Mouse (Mus musculus): ENCODE results near the gene Megf11. TPM values are rescaled to one million over a fixed set of nuclear protein-coding genes. Genes with fewer than 3 reads are reported as not detected.
A peak's percentile ranks its signal among the peaks of the same experiment; 100 is the strongest.

The Megf11 gene
- polyA plus RNA-seq, 1 experiment: 0.94 TPM

- Histone ChIP-seq H3K9ac (ENCODE audit: low read depth, poor library complexity, severe bottlenecking) (no peak overlapping the region), H3K27me3 (ENCODE audit: control insufficient read depth, insufficient read depth, low read length, poor library complexity, severe bottlenecking) (no peaks in the 10 kb centered on the region), H3K27ac (ENCODE audit: insufficient read depth, low read length) (no peak overlapping the region), H3K9me3 (replicated peaks; ENCODE audit: control insufficient read depth, insufficient read depth, low read length, poor library complexity, severe bottlenecking) (no peaks in the 10 kb centered on the region), H3K4me3 (ENCODE audit: low read depth, low read length) (no peak overlapping the region), H3K4me1 (ENCODE audit: control insufficient read depth, insufficient read depth, low read length) (no peaks in the 10 kb centered on the region), H3K36me3 (ENCODE audit: control insufficient read depth, insufficient read depth, low read length, poor library complexity, severe bottlenecking) (no peaks in the 10 kb centered on the region)
- TF ChIP-seq CTCF (IDR thresholded peaks at IDR 0.05; ENCODE audit: low read depth, low read length) (no peak), EP300 (IDR thresholded peaks at IDR 0.05; ENCODE audit: insufficient read depth, low read depth, low read length) (no peak), POLR2A (IDR thresholded peaks at IDR 0.05; ENCODE audit: insufficient read depth, low read length) (no peak)
Measured at GRCm38 (mm10) chr9:64420471-64420870, 35.0 kb downstream of the Megf11 start.

- no peaks in the 10 kb centered on the region for H3K27me3 ChIP-seq (ENCODE audit: control insufficient read depth, insufficient read depth, low read length, poor library complexity, severe bottlenecking)
- no peak overlapping the region for H3K27ac ChIP-seq (ENCODE audit: insufficient read depth, low read length)
- H3K4me1 ChIP-seq (ENCODE audit: control insufficient read depth, insufficient read depth, low read length): no peaks in the 10 kb centered on the region
- H3K36me3 ChIP-seq (ENCODE audit: control insufficient read depth, insufficient read depth, low read length, poor library complexity, severe bottlenecking): no peaks in the 10 kb centered on the region
- no peak overlapping the region for H3K4me3 ChIP-seq (ENCODE audit: low read depth, low read length)
- H3K9me3 ChIP-seq (replicated peaks; ENCODE audit: control insufficient read depth, insufficient read depth, low read length, poor library complexity, severe bottlenecking): no peaks in the 10 kb centered on the region
- H3K9ac ChIP-seq (ENCODE audit: low read depth, poor library complexity, severe bottlenecking): no peak overlapping the region
- TF ChIP-seq CTCF (IDR thresholded peaks at IDR 0.05; ENCODE audit: low read depth, low read length): no peak
- no peak for TF ChIP-seq POLR2A (IDR thresholded peaks at IDR 0.05; ENCODE audit: insufficient read depth, low read length)
- TF ChIP-seq EP300 (IDR thresholded peaks at IDR 0.05; ENCODE audit: insufficient read depth, low read depth, low read length): no peak
Measured at GRCm38 (mm10) chr9:64421986-64422616, 36.7 kb downstream of the Megf11 start.

- Histone ChIP-seq H3K4me1 (ENCODE audit: control insufficient read depth, insufficient read depth, low read length) (no peaks in the 10 kb centered on the region), H3K4me3 (ENCODE audit: low read depth, low read length) (no peak overlapping the region), H3K9ac (ENCODE audit: low read depth, poor library complexity, severe bottlenecking) (no peak overlapping the region), H3K27me3 (ENCODE audit: control insufficient read depth, insufficient read depth, low read length, poor library complexity, severe bottlenecking) (no peaks in the 10 kb centered on the region), H3K27ac (ENCODE audit: insufficient read depth, low read length) (no peak overlapping the region), H3K9me3 (replicated peaks; ENCODE audit: control insufficient read depth, insufficient read depth, low read length, poor library complexity, severe bottlenecking) (no peaks in the 10 kb centered on the region), H3K36me3 (ENCODE audit: control insufficient read depth, insufficient read depth, low read length, poor library complexity, severe bottlenecking) (no peaks in the 10 kb centered on the region)
- no peak for TF ChIP-seq POLR2A (IDR thresholded peaks at IDR 0.05; ENCODE audit: insufficient read depth, low read length)
- no peak for TF ChIP-seq CTCF (IDR thresholded peaks at IDR 0.05; ENCODE audit: low read depth, low read length)
- no peak for TF ChIP-seq EP300 (IDR thresholded peaks at IDR 0.05; ENCODE audit: insufficient read depth, low read depth, low read length)
Measured at GRCm38 (mm10) chr9:64423912-64424311, 38.5 kb downstream of the Megf11 start.

- Histone ChIP-seq H3K9ac (ENCODE audit: low read depth, poor library complexity, severe bottlenecking) (no peak overlapping the region), H3K27ac (ENCODE audit: insufficient read depth, low read length) (no peak overlapping the region), H3K4me3 (ENCODE audit: low read depth, low read length) (no peak overlapping the region), H3K36me3 (ENCODE audit: control insufficient read depth, insufficient read depth, low read length, poor library complexity, severe bottlenecking) (no peaks in the 10 kb centered on the region), H3K4me1 (ENCODE audit: control insufficient read depth, insufficient read depth, low read length) (no peaks in the 10 kb centered on the region), H3K9me3 (replicated peaks; ENCODE audit: control insufficient read depth, insufficient read depth, low read length, poor library complexity, severe bottlenecking) (no peaks in the 10 kb centered on the region), H3K27me3 (ENCODE audit: control insufficient read depth, insufficient read depth, low read length, poor library complexity, severe bottlenecking) (no peaks in the 10 kb centered on the region)
- TF ChIP-seq CTCF (IDR thresholded peaks at IDR 0.05; ENCODE audit: low read depth, low read length) (no peak), POLR2A (IDR thresholded peaks at IDR 0.05; ENCODE audit: insufficient read depth, low read length) (no peak), EP300 (IDR thresholded peaks at IDR 0.05; ENCODE audit: insufficient read depth, low read depth, low read length) (no peak)
Measured at GRCm38 (mm10) chr9:64436121-64436520, 50.7 kb downstream of the Megf11 start.

- H3K27ac ChIP-seq (ENCODE audit: insufficient read depth, low read length): no peak overlapping the region
- H3K9ac ChIP-seq (ENCODE audit: low read depth, poor library complexity, severe bottlenecking): no peak overlapping the region
- no peaks in the 10 kb centered on the region for H3K27me3 ChIP-seq (ENCODE audit: control insufficient read depth, insufficient read depth, low read length, poor library complexity, severe bottlenecking)
- H3K4me3 ChIP-seq (ENCODE audit: low read depth, low read length): no peak overlapping the region
- no peaks in the 10 kb centered on the region for H3K36me3 ChIP-seq (ENCODE audit: control insufficient read depth, insufficient read depth, low read length, poor library complexity, severe bottlenecking)
- no peaks in the 10 kb centered on the region for H3K4me1 ChIP-seq (ENCODE audit: control insufficient read depth, insufficient read depth, low read length)
- TF ChIP-seq EP300 (IDR thresholded peaks at IDR 0.05; ENCODE audit: insufficient read depth, low read depth, low read length) (0 out of 2 replicates have a peak, but pooled peaks have one; percentile 8), POLR2A (IDR thresholded peaks at IDR 0.05; ENCODE audit: insufficient read depth, low read length) (no peak), CTCF (IDR thresholded peaks at IDR 0.05; ENCODE audit: low read depth, low read length) (no peak)
- H3K9me3 ChIP-seq (replicated peaks; ENCODE audit: control insufficient read depth, insufficient read depth, low read length, poor library complexity, severe bottlenecking): 0 out of 2 replicates have a peak, but pooled peaks cover 3% of the 10 kb centered on the region
Measured at GRCm38 (mm10) chr9:64440101-64440500, 54.7 kb downstream of the Megf11 start.

- H3K27ac ChIP-seq (ENCODE audit: insufficient read depth, low read length): no peak overlapping the region
- no peaks in the 10 kb centered on the region for H3K36me3 ChIP-seq (ENCODE audit: control insufficient read depth, insufficient read depth, low read length, poor library complexity, severe bottlenecking)
- H3K4me1 ChIP-seq (ENCODE audit: control insufficient read depth, insufficient read depth, low read length): no peaks in the 10 kb centered on the region
- H3K9me3 ChIP-seq (replicated peaks; ENCODE audit: control insufficient read depth, insufficient read depth, low read length, poor library complexity, severe bottlenecking): 0 out of 2 replicates have a peak, but pooled peaks cover 3% of the 10 kb centered on the region
- no peak overlapping the region for H3K9ac ChIP-seq (ENCODE audit: low read depth, poor library complexity, severe bottlenecking)
- H3K27me3 ChIP-seq (ENCODE audit: control insufficient read depth, insufficient read depth, low read length, poor library complexity, severe bottlenecking): no peaks in the 10 kb centered on the region
- no peak for TF ChIP-seq POLR2A (IDR thresholded peaks at IDR 0.05; ENCODE audit: insufficient read depth, low read length)
- TF ChIP-seq CTCF (IDR thresholded peaks at IDR 0.05; ENCODE audit: low read depth, low read length): no peak
- no peak for TF ChIP-seq EP300 (IDR thresholded peaks at IDR 0.05; ENCODE audit: insufficient read depth, low read depth, low read length)
- H3K4me3 ChIP-seq (ENCODE audit: low read depth, low read length): no peak overlapping the region
Measured at GRCm38 (mm10) chr9:64445981-64446380, 60.6 kb downstream of the Megf11 start.
